Mouse (Mus musculus) brain, adult 2 months (tissue): ENCODE measurements around the gene 3110082I17Rik.
A peak's percentile ranks its signal among the peaks of the same experiment; 100 is the strongest.
"Not testable (repeated sequence)": the region's sequence is repeated elsewhere in the genome, so short reads cannot be mapped to it uniquely, and the experiment has no call there.

Experiments
- DNase-seq: peaks from one replicate; pipeline ENCODE4 v3.0.0; 2011; ENCODE audit warnings: low read depth, low spot score

3110082I17Rik gene

GRCm38 (mm10) chr5:139397959-139398753 is 62.2 kb downstream of the 3110082I17Rik start:
- DNase-seq: peak; percentile 98

- DNase-seq: no peak
Observed at GRCm38 (mm10) chr5:139397359-139397916, 62.9 kb downstream of the 3110082I17Rik start.

DNA sequence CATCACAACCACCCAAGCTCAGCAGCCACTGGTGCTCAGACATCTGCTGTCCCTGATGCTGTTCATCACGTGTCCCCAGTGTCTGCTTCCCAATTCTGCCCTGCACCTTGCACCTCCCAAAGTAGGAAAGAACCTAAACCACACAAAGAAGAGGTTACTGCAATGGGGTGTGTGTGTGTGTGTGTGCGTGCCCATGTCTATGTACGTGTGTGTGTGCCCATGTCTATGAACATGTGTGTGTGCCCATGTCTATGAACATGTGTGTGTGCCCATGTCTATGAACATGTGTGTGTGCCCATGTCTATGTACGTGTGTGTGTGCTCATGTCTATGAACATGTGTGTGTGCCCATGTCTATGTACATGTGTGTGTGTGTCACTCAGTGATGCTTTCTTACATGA is 64.8 kb downstream of the 3110082I17Rik start:
- DNase-seq: no peak

GRCm38 (mm10) chr5:139394399-139394798 is 65.9 kb downstream of the 3110082I17Rik start:
- no peak for DNase-seq

DNA sequence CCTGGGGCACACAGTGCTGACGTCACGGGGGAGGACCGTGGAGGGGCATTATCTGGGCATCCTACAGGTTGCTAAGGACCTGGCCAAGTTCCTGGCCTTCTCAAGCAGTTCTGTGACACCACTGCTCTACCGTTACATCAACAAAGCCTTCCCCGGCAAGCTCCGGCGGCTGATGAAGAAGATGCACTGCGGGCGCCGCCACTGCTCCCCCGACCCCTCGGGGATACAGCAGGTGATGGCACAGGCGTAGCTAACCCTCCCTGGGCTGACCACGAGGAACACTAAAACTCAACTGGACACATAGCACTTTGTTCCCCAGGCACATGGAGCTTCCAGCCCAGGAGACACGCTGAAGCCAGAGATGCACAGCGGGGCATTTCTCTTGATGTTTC is 67.1 kb downstream of the 3110082I17Rik start:
- DNase-seq: no peak

GRCm38 (mm10) chr5:139392219-139393196 is 67.8 kb downstream of the 3110082I17Rik start:
- DNase-seq: no peak

DNA sequence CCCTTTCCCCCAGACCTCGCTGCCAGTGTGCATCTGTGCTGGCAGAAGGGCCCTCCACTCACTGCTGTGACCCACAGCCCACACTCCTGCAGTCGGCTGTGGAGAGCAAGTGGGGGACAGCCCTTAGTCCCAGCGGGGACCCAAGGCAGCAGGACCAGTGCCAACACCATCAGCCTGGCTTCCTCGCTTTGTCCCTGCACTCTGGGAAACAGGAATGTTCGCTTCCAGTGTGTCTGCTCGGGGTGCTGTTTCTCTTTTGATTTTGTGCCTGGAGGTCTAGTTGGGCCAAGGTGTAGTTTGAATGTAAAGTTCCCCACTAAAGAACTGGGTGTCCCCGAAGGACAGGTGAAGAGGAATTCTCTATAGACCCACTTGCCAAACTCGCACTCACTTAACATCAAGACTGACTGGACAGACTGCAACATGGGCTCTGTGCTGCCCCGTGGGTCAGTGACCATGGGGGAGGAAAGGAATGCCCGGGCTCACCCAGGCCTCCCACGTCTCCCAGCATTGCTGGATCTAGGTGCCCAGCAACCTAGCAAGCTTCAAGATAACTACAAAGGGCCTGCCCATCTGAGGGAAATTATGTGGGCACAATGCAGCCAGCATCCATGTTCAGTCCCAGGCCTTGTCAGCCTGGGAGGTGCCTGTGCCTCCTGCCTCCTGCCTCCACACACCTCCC is 68.9 kb downstream of the 3110082I17Rik start:
- no peak for DNase-seq

GRCm38 (mm10) chr5:139390324-139391119 is 69.8 kb downstream of the 3110082I17Rik start:
- not testable (repeated sequence) for DNase-seq

- DNase-seq: peak; percentile 80
Observed at GRCm38 (mm10) chr5:139389676-139390061, 70.7 kb downstream of the 3110082I17Rik start.

DNA sequence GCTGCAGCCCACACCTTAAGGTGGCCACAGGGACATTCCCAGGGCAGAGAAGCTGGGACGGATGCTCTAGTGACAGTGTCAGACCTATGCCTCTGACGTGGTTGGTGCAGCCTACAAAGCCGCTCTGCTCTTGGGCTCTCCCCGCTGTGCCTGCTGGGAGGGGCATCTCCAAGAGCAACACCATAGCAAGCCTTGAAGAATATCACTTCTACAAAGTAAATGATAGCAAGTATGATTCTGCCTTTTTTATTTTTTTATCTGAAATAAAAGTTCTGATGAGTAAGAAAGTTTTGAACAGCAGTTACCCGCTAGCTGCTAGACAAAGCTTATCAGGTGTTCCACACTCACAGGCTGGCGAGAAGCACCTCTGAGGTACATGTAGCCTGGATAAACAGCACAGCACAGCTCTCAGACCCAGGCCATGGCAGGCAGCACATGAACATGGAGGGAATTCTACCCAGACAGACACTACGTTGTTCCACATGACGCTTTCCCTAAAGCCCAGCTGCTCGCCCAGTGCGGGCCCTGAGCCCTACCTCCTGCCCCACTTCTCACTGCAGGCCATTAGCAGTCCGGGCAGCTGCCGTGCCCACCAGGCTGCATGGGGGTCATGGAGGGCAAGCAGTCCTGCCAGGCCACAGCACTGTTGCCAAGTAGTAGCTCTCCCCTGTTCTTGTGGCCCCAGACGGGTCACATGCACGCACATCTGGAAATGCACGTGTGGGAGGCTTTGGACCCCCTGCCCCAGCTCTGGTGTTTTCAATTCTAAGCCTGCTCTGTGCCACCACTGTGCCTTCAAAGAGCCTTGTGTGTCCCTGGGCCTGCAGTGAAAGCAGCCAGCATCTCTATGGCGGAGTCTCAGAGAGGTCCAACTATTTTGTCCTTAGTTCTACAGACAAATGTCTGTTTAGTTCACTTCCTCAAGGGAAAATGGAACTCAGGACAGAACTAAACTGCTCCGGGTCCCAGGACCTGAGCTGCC is 71.3 kb downstream of the 3110082I17Rik start:
- peak; percentile 72 for DNase-seq

DNA sequence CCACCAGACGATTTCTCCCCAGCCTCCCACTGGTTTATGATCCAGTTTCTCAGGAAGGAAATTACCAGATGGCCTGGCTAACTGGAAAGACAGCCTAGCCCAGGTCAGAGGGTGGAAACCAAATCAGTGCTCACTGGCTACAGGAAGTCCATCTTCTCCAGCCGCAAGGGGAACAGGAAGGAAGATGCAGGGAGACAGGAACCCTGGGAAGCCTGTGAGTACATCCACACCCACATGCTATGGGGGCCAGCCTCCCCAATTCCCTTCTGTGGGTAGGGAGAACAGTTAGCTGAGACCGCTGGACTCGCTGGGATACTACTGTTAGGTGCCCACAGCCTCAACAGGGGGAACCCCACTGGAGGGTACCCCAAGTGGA is 72.1 kb downstream of the 3110082I17Rik start:
- no peak for DNase-seq

DNA sequence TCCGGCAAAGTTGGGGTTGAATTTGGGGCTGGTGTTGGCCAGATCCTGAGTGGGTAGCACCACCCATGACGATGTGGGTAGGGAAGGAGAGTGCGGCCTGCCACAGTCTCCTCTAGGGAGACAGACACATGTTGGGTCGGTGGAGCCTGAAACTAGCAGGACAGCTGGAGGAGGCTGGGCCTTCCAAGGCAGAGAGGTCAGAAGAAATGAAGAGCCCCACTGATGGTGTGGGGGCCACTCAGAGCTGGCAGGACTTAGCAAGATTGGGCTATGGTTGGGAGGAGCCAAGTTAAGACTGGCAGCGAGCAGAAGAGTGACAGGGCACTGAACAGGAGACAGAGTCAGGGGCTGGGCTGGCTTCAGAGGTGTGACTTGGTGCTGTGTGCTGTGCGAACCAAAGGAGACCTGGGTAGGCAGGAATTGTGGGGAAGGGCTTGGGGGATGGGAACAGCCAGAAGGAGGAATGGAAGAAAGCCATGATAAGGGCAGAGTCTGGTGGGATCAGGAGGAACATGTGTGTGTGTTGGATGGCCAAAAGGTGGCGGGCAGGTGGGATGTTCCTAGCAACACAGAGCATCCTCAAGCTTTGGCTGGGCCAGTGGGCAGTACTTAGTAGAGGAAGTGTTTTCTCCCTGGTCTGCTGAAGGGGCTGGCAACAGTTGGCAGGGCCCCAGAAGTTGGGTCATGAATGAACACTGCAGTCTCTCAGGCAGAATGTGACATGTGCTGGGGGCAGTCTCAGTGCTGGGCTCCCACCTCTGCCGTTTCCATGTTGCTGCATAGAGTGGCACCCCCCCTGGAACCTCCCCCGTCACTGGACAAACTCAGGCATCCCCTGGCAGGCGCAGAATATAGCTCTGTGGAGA is 72.8 kb downstream of the 3110082I17Rik start:
- DNase-seq: no peak

GRCm38 (mm10) chr5:139386047-139386446 is 74.3 kb downstream of the 3110082I17Rik start:
- no peak for DNase-seq

GRCm38 (mm10) chr5:139384531-139384930 is 75.8 kb downstream of the 3110082I17Rik start:
- no peak for DNase-seq

GRCm38 (mm10) chr5:139383234-139383633 is 77.1 kb downstream of the 3110082I17Rik start:
- no peak for DNase-seq

- peak; percentile 82 for DNase-seq
Observed at GRCm38 (mm10) chr5:139382760-139383159, 77.6 kb downstream of the 3110082I17Rik start.

- no peak for DNase-seq
Observed at GRCm38 (mm10) chr5:139381586-139382513, 78.5 kb downstream of the 3110082I17Rik start.
